Mouse (Mus musculus): ENCODE data around the gene Lamc1.
"Not testable (repeated sequence)": the region's sequence is repeated elsewhere in the genome, so short reads cannot be mapped to it uniquely, and the experiment has no call there.

Gene Lamc1

GRCm38 (mm10) chr1:153331206-153331605 is 1.4 kb downstream of the Lamc1 start:
- no peak for DNase-seq

DNA sequence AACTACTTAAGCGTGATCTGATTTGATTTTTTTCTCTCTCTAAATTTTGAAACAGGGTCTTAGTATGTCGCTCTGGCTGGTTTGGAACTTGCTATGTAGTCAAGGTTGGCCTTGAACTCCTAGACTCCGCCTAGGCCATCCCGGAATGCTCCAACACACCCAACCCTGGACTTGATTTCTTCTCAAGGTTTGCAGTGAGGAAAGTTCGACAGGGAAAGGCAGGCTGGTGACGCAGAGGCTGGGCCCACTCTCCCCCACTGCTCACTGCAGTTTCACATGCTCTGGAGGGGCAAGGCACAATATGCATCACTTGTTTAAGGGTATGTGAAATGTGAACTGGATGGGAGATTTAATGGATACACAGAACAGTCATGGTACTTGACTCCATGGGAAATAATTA is 3.3 kb downstream of the Lamc1 start:
- DNase-seq = no peak

- no peak for DNase-seq
These were observed 5.5 kb downstream of the Lamc1 start for GRCm38 (mm10) chr1:153327063-153327462.

- DNase-seq = no peak
These were observed 6.4 kb downstream of the Lamc1 start for GRCm38 (mm10) chr1:153326226-153326625.

GRCm38 (mm10) chr1:153321404-153321803 is 11.2 kb downstream of the Lamc1 start:
- DNase-seq = no peak

DNA sequence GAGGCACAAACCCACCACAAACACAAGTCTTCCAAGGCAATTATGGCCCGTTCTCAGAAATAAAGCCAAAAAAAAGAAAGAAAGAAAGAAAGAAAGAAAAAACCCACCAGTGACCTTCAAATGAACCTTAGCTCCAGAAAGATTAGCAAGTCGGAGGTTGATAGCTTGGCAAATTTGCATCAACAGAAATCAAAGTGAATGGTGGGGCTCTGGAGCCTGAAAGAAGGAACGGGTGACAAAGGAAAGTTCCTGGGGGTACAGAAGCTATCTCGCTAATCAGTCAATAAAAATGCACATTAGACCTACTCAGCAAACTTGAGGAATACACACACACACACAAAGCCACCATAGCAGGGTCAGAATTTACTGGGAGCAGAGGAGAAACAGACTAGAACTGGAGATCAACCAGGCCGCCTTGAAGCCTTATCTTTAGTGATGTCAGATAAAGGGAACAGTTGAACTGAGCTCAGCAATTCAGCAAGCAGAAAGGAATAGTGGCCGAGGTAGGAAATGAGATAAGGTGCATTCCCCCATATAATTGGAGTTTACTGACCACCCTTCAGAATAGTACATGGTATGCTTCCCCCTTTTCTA is 11.9 kb downstream of the Lamc1 start:
- no peak for DNase-seq

GRCm38 (mm10) chr1:153320121-153320520 is 12.5 kb downstream of the Lamc1 start:
- DNase-seq = no peak

GRCm38 (mm10) chr1:153318741-153319140 is 13.8 kb downstream of the Lamc1 start:
- DNase-seq = no peak

DNA sequence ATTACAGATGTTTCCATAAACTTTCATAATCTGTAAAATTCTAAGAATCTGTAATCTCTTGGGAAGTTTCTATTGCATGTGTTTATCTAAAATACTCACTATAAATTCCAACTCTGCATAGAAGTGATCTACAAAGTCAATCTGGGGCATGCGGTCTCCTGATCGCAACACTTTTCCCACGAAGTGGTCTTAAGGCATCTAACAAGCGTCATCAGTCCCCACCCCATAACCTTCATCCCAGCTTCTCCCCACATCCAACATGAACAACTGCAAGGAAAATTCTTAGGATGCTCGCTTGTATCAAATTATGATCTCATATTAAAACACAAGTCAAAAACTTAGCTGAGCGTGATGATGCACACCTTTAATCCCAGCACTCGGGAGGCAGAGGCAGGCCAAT is 14.3 kb downstream of the Lamc1 start:
- no peak for DNase-seq

DNA sequence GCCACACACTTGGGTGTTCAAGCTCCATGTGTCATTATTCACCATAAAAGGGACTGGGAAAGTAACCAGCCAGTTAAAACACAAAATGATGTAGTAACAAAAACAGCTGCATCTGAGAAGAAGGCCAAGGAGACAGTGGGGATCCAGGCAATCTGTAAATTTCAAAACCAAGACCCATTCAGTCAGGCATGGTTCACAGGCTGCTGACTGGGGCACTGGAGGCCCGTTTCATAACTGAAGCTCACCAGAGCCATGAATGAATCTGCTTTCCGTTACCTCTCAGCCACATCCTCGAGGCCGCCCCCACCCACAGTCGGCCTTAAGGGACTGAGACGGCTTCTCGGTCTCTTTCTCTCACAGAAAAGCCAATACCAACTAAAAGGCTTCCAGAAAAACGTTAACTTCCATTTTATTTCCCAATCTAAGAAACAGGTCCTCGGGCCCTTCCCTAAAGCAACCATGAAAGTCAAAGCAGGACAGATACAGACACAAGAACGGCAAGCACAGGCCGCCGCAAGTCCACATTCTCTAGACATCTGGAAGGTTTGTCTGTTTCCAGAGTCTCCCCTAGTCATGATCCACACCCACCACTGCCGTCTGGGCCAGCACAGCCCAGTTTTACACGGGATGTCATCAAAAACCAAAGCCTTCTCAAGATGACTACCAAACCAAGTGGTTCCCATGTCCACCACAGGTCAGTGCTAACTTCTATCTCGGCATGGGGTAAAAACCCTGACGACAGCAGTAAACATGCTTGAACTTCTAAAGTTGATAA is 14.9 kb downstream of the Lamc1 start:
- no peak for DNase-seq

- DNase-seq = no peak
These were observed 15.6 kb downstream of the Lamc1 start for GRCm38 (mm10) chr1:153316956-153317355.

GRCm38 (mm10) chr1:153316286-153316685 is 16.3 kb downstream of the Lamc1 start:
- DNase-seq = no peak

DNA sequence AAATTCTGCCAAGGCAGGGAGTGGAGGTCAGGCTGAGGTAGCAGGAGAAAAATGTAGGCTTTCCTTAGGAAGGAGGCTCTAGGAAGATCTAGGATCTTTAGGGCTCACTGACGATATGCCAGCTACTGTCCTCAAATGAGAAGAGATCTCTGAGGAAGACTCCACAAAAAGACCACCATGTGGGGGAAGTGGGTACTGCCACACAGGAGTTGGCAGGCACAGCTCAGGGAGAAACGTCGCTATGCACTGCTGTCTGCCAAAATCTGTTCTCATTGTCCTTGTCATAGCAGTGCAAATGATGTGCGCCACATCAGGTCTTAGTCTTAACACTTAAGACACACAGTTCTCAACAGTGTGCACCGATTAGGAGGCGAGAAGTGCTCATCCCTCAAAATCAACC is 17.5 kb downstream of the Lamc1 start:
- DNase-seq = no peak

DNA sequence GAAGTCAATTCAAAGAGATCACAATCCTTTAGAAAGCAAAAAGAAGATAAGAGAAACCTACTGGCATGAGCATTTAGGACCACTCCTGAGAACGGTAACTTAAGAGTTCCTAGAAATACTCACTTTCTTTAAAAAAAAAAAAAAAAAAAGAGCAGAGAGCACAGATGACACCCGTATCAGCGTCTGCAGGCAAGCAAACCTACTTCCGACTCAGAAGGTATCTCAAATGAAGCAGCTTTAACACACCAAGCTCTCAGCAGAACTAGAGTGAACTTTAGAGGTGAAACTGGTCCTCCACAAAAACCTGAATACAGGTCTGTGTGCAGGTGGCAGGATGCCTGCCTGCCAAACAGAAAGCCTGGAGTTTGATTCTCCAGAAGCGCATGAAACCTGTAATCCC is 19.6 kb downstream of the Lamc1 start:
- no peak for DNase-seq

GRCm38 (mm10) chr1:153310190-153310589 is 22.4 kb downstream of the Lamc1 start:
- no peak for DNase-seq

DNA sequence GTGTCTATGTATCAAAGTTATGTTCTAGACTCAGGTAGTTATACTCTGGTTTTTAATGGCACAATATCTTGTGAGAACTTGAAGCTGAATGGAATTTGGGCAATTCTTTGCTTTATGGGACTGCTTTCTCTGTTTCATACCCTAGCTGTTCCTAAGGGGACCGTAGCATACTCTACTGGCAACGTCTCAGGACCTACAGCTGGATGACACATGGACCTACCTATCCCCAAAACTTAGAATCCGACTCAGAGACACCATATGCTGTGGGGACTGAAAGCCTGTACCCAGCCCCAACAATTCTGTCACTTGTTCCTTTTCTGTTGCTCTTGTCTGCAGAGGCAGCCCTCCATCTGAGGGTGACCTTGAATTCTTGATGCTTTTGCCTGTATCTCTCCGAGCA is 23.3 kb downstream of the Lamc1 start:
- DNase-seq = no peak

DNA sequence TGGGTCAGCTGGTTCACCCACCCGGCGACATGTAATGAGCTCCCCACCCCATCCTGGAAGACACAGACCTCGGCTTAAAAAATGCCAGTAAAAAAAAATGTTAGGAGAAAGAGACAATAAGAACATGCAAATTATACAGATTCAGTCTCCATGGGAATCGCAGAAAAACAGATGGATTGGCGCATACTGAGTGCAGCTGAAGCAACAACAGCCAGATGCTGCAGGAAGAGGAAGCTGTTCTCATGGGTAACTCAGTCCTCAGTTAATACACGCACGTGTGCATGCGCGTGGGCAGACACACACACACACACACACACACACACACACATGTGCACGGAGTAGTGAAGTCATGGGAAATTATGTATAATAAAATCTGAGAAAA is 23.7 kb downstream of the Lamc1 start:
- DNase-seq = no peak

- peak; percentile 18 for DNase-seq
These were observed 24.2 kb downstream of the Lamc1 start for GRCm38 (mm10) chr1:153308179-153308914.

GRCm38 (mm10) chr1:153307509-153308178 is 24.9 kb downstream of the Lamc1 start:
- DNase-seq = no peak

GRCm38 (mm10) chr1:153305728-153306127 is 26.9 kb downstream of the Lamc1 start:
- not testable (repeated sequence) for DNase-seq

DNA sequence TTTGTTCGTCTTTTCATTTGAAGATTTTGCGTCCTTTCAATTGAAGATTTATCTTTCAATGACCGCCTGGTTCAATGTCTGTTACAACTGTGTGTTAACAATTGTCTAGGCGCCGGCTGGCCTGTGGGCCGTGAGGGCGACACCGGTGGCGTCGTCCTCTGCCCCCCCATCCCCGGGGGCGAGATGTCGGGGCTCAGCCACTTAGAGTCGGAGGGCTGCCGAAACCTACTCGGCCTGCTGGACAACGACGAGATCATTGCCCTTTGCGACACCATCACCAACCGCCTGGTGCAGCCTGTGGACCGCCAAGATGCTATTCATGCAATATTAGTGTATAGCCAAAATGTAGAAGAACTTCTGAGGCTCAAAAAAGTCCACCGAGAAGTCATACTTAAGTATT is 27.3 kb downstream of the Lamc1 start:
- not testable (repeated sequence) for DNase-seq

- not testable (repeated sequence) for DNase-seq
These were observed 33.1 kb downstream of the Lamc1 start for GRCm38 (mm10) chr1:153299436-153299835.

DNA sequence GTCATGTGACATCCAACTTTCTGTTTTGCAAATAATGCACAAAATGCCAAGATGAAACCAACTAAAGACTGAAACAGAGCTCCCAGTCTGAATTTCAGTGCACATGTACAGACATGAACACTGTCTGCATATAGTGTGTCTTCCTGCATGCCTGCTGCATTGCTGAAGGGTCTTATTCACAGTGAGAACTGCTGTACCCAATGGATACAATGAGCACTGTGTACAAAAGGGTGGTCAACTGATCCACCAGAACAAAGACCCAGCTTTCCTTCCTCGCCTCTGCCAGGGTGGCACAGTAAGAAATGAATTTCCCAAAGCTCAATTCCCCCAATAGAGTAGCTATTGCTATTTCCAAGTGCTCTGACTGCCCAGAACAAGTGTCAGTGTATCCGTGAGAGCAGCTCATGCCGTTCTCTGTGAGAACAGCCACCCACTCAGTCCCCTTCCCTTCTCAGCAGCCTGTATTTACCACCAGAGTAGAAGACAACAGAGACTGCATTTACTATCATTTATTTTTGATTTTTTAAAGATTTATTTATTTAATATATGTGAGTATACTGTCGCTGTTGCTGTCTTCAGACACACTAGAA is 34.7 kb downstream of the Lamc1 start:
- not testable (repeated sequence) for DNase-seq

All from cerebellum, adult 9-10 months (tissue).